20 mouse cellular contexts compared by ENCODE assay signal in the genomic region with DNA sequence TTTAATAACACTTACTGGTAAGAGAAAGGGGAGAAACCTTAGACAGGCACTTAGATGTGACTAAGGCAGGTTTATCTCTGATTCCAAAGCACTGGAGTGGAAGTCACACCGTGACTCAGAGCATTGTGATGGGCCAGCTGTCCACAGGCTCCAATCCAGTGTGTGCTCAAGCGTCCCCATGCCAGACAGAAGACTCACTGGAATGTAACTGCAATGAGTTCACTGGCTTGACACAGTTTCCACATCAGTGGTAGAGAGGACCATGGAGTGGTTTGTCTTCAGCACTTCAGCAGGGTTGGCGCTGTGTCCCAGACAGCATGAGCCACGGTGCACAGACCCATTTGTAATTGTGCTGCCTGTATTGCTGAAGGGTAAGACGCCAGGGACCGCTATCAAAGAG. TPM values are rescaled to one million over a fixed set of nuclear protein-coding genes. Genes with fewer than 3 reads are reported as not detected.
DNase-seq lines count a peak whose midpoint lies in the region; ATAC-seq and TF ChIP-seq lines count a peak whose summit lies in the region.
"Had no signal": no experiment of that assay in that cellular context is flagged by ENCODE, and none has a peak within 500 bp of the region (broad histone marks: within the 10 kb centered on the region; RNA-seq: fewer than 3 reads in every experiment).

No protein-coding gene starts in this region.

- H3K4me1 ChIP-seq in kidney, postnatal 0 days (replicated peaks; ENCODE audit: insufficient read depth, low read length) = no peaks in the 10 kb centered on the region
- H3K4me1 ChIP-seq: embryonic facial prominence, embryonic 13.5 days; forebrain, embryonic 15.5 days; hindbrain, embryonic 12.5 days; limb, embryonic 13.5 days; midbrain, embryonic 15.5 days had no signal

- WGBS in kidney, postnatal 0 days = 63% methylated on average over 6 of the region's 6 CpGs

- no peaks in the 10 kb centered on the region for H3K36me3 ChIP-seq in kidney, postnatal 0 days (ENCODE audit: insufficient read depth, low read length)
- no peaks in the 10 kb centered on the region for H3K36me3 ChIP-seq in myocyte (ENCODE audit: control insufficient read depth, insufficient read depth)
- H3K36me3 ChIP-seq: embryonic facial prominence, embryonic 13.5 days; forebrain, embryonic 15.5 days; hindbrain, embryonic 12.5 days; limb, embryonic 13.5 days; midbrain, embryonic 15.5 days had no signal

- H3K4me3 ChIP-seq in kidney, postnatal 0 days (replicated peaks; ENCODE audit: low read depth, low read length) = no peak overlapping the region
- H3K4me3 ChIP-seq in myocyte = peak overlapping the region; percentile 75
- H3K4me3 ChIP-seq: embryonic facial prominence, embryonic 13.5 days; forebrain, embryonic 15.5 days; hindbrain, embryonic 12.5 days; limb, embryonic 13.5 days; midbrain, embryonic 15.5 days had no signal

- no peak; the same call in 1 of the 2 replicates for ATAC-seq in kidney, postnatal 0 days (replicated peaks; ENCODE audit: low FRiP score, low read depth)
- ATAC-seq: forebrain, embryonic 15.5 days; liver, postnatal 0 days; midbrain, embryonic 15.5 days had no signal

- no peak overlapping the region for H3K4me2 ChIP-seq in kidney, postnatal 0 days (ENCODE audit: low read length)
- peak overlapping the region; percentile 88 for H3K4me2 ChIP-seq in myocyte (ENCODE audit: low read depth)
- H3K4me2 ChIP-seq: embryonic facial prominence, embryonic 13.5 days; forebrain, embryonic 15.5 days; hindbrain, embryonic 12.5 days; limb, embryonic 13.5 days; midbrain, embryonic 15.5 days had no signal

- H3K9ac ChIP-seq in kidney, postnatal 0 days (ENCODE audit: low read depth, low read length) = no peak overlapping the region
- H3K9ac ChIP-seq: embryonic facial prominence, embryonic 13.5 days; forebrain, embryonic 15.5 days; hindbrain, embryonic 12.5 days; limb, embryonic 13.5 days; liver, postnatal 0 days; midbrain, embryonic 15.5 days had no signal

- no peak overlapping the region for H3ac ChIP-seq in myocyte (ENCODE audit: control insufficient read depth, insufficient read length)

- DNase-seq in adrenal gland, adult (ENCODE audit: inconsistent age in 2 of 2, low spot score in 1 of 2) = peak; percentile 47 to 59
- no peak for DNase-seq in adrenal gland, postnatal 10 days
- DNase-seq in gastrocnemius, adult 18-20 months (ENCODE audit: low spot score) = peak; percentile 36
- DNase-seq in gastrocnemius, adult 8-10 months (ENCODE audit: low spot score in 2 of 2) = no peak
- DNase-seq in kidney, postnatal 0 days (ENCODE audit: low spot score) = peak; percentile 18
- no peak for DNase-seq in kidney, postnatal 25 days
- no peak for DNase-seq in layer of hippocampus, adult 8-10 months (ENCODE audit: low spot score in 2 of 2)
- DNase-seq: kidney, adult 8-10 months; liver, postnatal 0 days; right cerebral cortex, adult 18-20 months; thymus, adult 18-20 months had no signal

- no peaks in the 10 kb centered on the region for H3K9me3 ChIP-seq in kidney, postnatal 0 days (replicated peaks; ENCODE audit: low read length)
- H3K9me3 ChIP-seq: embryonic facial prominence, embryonic 13.5 days; forebrain, embryonic 15.5 days; hindbrain, embryonic 12.5 days; limb, embryonic 13.5 days; midbrain, embryonic 15.5 days had no signal

- peak; percentile 66 for TF ChIP-seq POLR2A in myocyte (IDR thresholded peaks at IDR 0.05; ENCODE audit: insufficient read length, low read depth)

- no peaks in the 10 kb centered on the region for H3K27me3 ChIP-seq in kidney, postnatal 0 days (ENCODE audit: insufficient read depth, low read length)
- H3K27me3 ChIP-seq in myocyte (ENCODE audit: control insufficient read depth, insufficient read depth, insufficient read length) = no peaks in the 10 kb centered on the region
- H3K27me3 ChIP-seq: embryonic facial prominence, embryonic 13.5 days; forebrain, embryonic 15.5 days; hindbrain, embryonic 12.5 days; limb, embryonic 13.5 days; midbrain, embryonic 15.5 days had no signal

- no peak for TF ChIP-seq CTCF in kidney, postnatal 0 days (IDR thresholded peaks at IDR 0.05; ENCODE audit: low read depth)

- no peak overlapping the region for H3K27ac ChIP-seq in kidney, postnatal 0 days
- H3K27ac ChIP-seq: embryonic facial prominence, embryonic 13.5 days; forebrain, embryonic 15.5 days; hindbrain, embryonic 12.5 days; limb, embryonic 13.5 days; macrophage; midbrain, embryonic 15.5 days had no signal

- peaks cover 30% of the 10 kb centered on the region for H3K79me2 ChIP-seq in myocyte (ENCODE audit: control insufficient read depth, insufficient read depth)

TF ChIP-seq in myocyte, 11 proteins besides CTCF, POLR2A, EP300 and RAD21:
- TF ChIP-seq CEBPB (IDR thresholded peaks at IDR 0.05; ENCODE audit: insufficient read depth, poor library complexity, severe bottlenecking) (0 out of 2 replicates have a peak, but pooled peaks have one; percentile 23), TCF3 (IDR thresholded peaks at IDR 0.05; ENCODE audit: insufficient read length, low read depth) (peak; percentile 71), POLR2AphosphoS2 (IDR thresholded peaks at IDR 0.05; ENCODE audit: insufficient read length, low read depth) (peak; percentile 68), MYOD1 (IDR thresholded peaks at IDR 0.05; ENCODE audit: control insufficient read depth in 1 of 3, insufficient read length in 2 of 3, low read depth in 2 of 3) (peak; percentile 73 to 99 (median 96)), SRF (IDR thresholded peaks at IDR 0.05; ENCODE audit: control insufficient read depth, insufficient read length, low read depth) (no peak), MYOG (IDR thresholded peaks at IDR 0.05; ENCODE audit: control insufficient read depth in 1 of 3, insufficient read depth in 1 of 3, insufficient read length in 2 of 3, low read depth in 2 of 3) (peak; percentile 92 to 99 (median 95)), REST (IDR thresholded peaks at IDR 0.05; ENCODE audit: insufficient read depth, insufficient read length) (no peak), TCF12 (IDR thresholded peaks at IDR 0.05; ENCODE audit: insufficient read depth, poor library complexity, severe bottlenecking) (peak; percentile 80), E2F4 (IDR thresholded peaks at IDR 0.05; ENCODE audit: insufficient read depth) (no peak), USF1 (IDR thresholded peaks at IDR 0.05; ENCODE audit: low read depth) (no peak), MAX (IDR thresholded peaks at IDR 0.05; ENCODE audit: low read depth) (peak; percentile 25)

RNA-seq across cellular contexts. Expression of gene Spcs3, which starts 18.6 kb away (rescaled TPM):
- 10 to 100 TPM; 40.3 to 43.2 TPM for total RNA-seq in adrenal gland, postnatal 10 days (2021)
- 10 to 100 TPM; 24.0 to 29.4 TPM for total RNA-seq in gastrocnemius, adult 18-20 months (2021)
- 10 to 100 TPM; 25.4 to 29.8 (median 27.3) TPM for total RNA-seq in gastrocnemius, adult 8-10 months (2022)
- 94.0 and 103 TPM in 2 replicates for polyA plus RNA-seq in kidney, postnatal 0 days (2015; fragmentation: Nextera tagmentation; extraction: Ambion mirVana)
- polyA plus RNA-seq in myocyte (2012; fragmentation: generic; extraction: Trizol) = 18.3 TPM
- 10 to 100 TPM; 42.9 to 56.3 (median 49.4) TPM for total RNA-seq in layer of hippocampus, adult 8-10 months (2022)

RNA-seq across cellular contexts. Expression of gene Asb5, which starts 19.0 kb away (rescaled TPM):
- total RNA-seq in adrenal gland, postnatal 10 days (2021) = 1 to 10 TPM; 3.0 to 9.8 TPM
- 100 to 1,000 TPM; 176 to 323 TPM for total RNA-seq in gastrocnemius, adult 18-20 months (2021)
- 100 to 1,000 TPM; 183 to 235 (median 201) TPM for total RNA-seq in gastrocnemius, adult 8-10 months (2022)
- 6.2 and 6.6 TPM in 2 replicates for polyA plus RNA-seq in kidney, postnatal 0 days (2015; fragmentation: Nextera tagmentation; extraction: Ambion mirVana)
- polyA plus RNA-seq in myocyte (2012; fragmentation: generic; extraction: Trizol) = 144 TPM
- 1 to 10 TPM in 3 of 4 experiments, under 1 TPM in 1; 0.83 to 2.0 (median 1.3) TPM for total RNA-seq in layer of hippocampus, adult 8-10 months (2022)
- total RNA-seq: granulocyte monocyte progenitor cell, adult 5-6 weeks had no signal
- polyA plus RNA-seq: macrophage had no signal

RNA-seq across cellular contexts. Expression of gene Spata4, which starts 52.2 kb away (rescaled TPM):
- not detected for total RNA-seq in adrenal gland, postnatal 10 days (2021)
- not detected for total RNA-seq in gastrocnemius, adult 18-20 months (2021)
- not detected for total RNA-seq in gastrocnemius, adult 8-10 months (2022)
- polyA plus RNA-seq in kidney, postnatal 0 days (2015; fragmentation: Nextera tagmentation; extraction: Ambion mirVana) = not detected in 2 replicates
- not detected for polyA plus RNA-seq in myocyte (2012; fragmentation: generic; extraction: Trizol)
- not detected for total RNA-seq in layer of hippocampus, adult 8-10 months (2022)
- total RNA-seq: granulocyte monocyte progenitor cell, adult 5-6 weeks; layer of hippocampus, postnatal 14 days had no signal
- polyA plus RNA-seq: embryonic facial prominence, embryonic 13.5 days; hindbrain, embryonic 12.5 days; limb, embryonic 13.5 days; liver, postnatal 0 days; macrophage had no signal

Comparison
In these comparisons a context has a peak if more than half of its experiments do, and no peak if none do; other contexts are left out.
1. DNase-seq: peak in adrenal gland, adult (2 of 2), gastrocnemius, adult 18-20 months (single experiment) and kidney, postnatal 0 days (single experiment); none in adrenal gland, postnatal 10 days (single experiment), gastrocnemius, adult 8-10 months (0 of 2), kidney, postnatal 25 days (0 of 2) and layer of hippocampus, adult 8-10 months (0 of 2).
2. RNA of gene Asb5, which starts 19.0 kb away (total RNA-seq): 176 to 323 TPM in gastrocnemius, adult 18-20 months and 183 to 235 TPM in gastrocnemius, adult 8-10 months; 3.0 to 9.8 TPM in adrenal gland, postnatal 10 days and 0.83 to 2.0 TPM in layer of hippocampus, adult 8-10 months; every median in the first group is over 10 times any median in the second.